Mouse (Mus musculus): ENCODE data around the gene Hsdl2.

The Hsdl2 gene

GRCm38 (mm10) chr4:59625998-59626910, 44.9 kb downstream of the Hsdl2 start, which contains the start of gene E130308A19Rik:
E130308A19Rik (plus strand) TSS chr4:59626211.
- peak; percentile 79 for DNase-seq (ENCODE audit: low spot score)

DNA sequence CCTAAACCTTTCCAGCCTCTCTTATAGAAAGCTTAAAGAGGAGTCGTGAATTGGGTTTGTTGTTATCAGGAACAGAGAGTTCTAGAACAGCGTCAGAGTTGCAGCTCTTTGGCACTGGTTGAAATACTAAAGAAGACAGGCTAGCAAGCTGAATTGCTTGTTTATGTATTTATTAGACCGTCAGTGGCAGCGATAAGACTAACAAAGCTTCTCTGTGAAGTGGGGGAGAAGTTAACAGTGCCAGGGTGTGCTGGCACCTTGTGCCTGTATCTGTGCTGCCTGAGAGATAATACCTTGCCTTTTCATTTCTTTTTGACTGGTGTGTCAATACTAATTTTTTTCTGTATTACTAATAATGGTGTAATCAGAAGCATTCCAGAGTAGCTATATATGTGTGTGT, 46.9 kb downstream of the Hsdl2 start:
- DNase-seq (ENCODE audit: low spot score), result no peak

GRCm38 (mm10) chr4:59629076-59629874, 47.9 kb downstream of the Hsdl2 start:
- DNase-seq (ENCODE audit: low spot score), result no peak

GRCm38 (mm10) chr4:59630122-59630521, 48.8 kb downstream of the Hsdl2 start:
- DNase-seq (ENCODE audit: low spot score), result no peak

DNA sequence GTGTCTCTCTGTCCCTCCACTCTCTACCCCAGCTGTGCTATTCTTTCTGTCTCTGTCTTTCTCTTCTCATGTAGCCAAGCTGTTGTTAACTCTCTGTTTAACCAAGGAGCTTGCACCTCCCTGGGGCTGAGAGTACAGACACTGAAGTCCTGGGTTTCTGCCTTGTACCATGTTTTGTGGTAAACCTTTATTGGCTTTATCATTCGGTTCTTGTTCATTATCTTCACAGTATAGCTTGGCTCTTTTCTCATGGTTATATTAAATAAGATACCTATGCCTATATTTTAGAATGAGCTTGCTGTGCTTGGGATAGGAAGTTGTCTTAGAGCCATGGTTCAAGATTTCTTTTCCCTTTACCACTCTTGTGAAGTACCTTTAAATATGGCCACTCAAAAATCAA, 53.2 kb downstream of the Hsdl2 start:
- DNase-seq (ENCODE audit: low spot score), result no peak

DNA sequence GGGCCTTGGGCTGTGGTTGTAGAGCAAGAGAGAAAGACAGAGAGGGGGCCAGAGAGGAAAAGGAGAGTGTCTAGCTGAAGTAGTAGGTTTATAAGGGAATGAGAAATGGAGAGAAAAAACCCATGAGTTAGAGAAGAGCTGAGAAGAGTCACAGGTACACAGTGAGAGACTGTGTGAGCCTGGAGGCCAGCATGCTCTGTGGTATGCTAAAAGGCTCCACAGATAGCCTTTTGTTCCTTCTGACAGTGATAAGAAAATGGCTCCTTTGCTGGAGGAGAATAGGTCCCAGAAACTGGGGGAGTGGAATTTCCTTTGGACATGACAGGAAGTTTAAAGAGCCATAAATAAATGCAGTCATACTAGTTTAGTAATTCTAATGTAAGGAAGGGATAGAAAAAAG, 57.8 kb downstream of the Hsdl2 start:
- DNase-seq (ENCODE audit: low spot score), result no peak

DNA sequence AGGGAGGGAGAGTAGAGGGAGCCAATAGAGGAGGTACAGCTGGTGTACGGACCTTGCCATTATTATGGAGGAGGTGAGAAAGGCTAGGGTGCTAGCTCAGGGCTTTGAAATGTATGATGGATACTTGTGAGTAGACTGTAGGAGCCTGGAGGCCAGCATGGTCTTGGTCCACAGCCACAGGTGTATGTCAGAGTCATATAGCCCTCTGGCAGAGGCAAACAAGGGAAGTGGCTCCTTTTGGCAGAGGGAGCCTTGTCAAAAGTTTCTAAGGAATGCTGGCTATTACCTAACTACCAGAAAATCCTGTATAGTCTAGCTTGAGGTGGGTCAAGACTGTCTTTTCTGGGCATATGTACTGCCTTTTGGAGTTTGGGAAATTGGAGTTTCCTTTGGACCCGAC, 59.4 kb downstream of the Hsdl2 start:
- DNase-seq (ENCODE audit: low spot score), result no peak

DNA sequence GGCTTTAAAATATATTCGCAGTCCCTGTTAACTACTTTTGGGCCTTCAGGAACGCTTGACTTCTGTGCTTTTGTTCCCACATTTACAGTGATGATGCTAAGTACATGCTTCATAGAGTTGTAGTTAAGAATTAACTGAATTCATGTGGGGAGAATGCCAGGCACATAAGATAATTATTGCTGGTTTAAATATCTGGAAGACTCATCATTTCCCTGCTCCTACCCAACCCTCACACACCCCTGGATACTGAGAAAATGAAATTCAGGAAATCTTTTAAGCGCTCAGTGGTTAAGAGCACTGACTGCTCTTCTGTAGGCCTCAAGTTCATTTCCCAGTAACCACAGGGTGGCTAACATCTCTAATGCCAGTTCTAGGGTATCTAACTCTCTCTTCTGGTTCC, 60.7 kb downstream of the Hsdl2 start:
- DNase-seq (ENCODE audit: low spot score), result no peak

- no peak for DNase-seq (ENCODE audit: low spot score)
Observed at GRCm38 (mm10) chr4:59642657-59643056, 61.3 kb downstream of the Hsdl2 start.

DNA sequence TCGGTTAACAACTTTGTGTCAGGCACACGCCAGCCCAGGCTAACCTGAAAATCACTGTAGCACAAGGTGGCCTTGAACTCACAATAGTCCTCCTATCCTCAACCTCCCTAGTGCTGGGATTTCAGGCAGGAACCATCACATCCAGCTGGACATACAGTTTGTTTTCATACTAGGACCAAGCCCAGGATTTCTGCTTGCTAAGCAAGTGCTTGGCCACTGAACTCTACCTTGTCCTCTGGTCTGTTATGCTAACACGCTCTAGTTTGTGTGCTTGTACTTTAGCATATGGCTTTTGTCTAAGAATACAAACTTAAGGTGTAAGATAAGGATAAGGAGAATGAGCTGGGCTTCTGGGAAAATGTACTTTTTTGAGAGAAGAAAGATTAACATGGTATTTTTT, 63.1 kb downstream of the Hsdl2 start:
- DNase-seq (ENCODE audit: low spot score), result no peak

- DNase-seq (ENCODE audit: low spot score), result no peak
Observed at GRCm38 (mm10) chr4:59644992-59645391, 63.6 kb downstream of the Hsdl2 start.

- DNase-seq (ENCODE audit: low spot score), result no peak
Observed at GRCm38 (mm10) chr4:59645610-59646009, 64.2 kb downstream of the Hsdl2 start.

DNA sequence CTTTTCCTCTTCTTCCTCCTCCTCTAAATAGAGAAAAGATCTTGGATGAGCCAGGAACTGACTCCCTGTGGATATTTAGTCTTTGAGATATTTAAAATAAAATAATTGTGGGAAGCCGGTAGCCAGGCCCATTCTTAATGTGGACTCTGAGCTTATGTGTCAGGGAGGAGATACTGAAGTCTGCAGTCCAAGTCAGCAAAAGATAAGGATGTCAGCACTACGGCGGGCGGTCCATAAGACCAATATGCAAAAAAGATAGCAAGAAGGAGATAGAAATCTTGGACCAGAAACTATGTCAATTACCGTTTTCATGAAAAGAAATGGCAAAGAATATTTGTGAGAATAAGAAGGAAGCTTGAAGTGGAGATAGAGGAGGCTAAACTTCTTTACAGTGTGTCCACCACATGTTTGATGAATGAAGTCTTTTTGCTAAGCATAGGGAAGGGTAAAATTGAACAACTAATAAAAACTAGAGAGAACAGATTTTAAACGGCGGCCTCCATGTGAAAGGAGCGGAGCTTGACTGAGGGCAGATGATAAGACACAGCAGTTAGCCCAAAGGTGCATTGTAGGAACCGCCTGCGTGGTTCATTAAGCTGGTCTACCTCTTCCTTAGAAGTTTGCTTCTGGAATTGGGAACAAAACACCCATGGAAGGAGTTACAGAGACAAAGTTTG, 64.8 kb downstream of the Hsdl2 start:
- no peak for DNase-seq (ENCODE audit: low spot score)

GRCm38 (mm10) chr4:59649119-59649518, 67.8 kb downstream of the Hsdl2 start:
- no peak for DNase-seq (ENCODE audit: low spot score)

DNA sequence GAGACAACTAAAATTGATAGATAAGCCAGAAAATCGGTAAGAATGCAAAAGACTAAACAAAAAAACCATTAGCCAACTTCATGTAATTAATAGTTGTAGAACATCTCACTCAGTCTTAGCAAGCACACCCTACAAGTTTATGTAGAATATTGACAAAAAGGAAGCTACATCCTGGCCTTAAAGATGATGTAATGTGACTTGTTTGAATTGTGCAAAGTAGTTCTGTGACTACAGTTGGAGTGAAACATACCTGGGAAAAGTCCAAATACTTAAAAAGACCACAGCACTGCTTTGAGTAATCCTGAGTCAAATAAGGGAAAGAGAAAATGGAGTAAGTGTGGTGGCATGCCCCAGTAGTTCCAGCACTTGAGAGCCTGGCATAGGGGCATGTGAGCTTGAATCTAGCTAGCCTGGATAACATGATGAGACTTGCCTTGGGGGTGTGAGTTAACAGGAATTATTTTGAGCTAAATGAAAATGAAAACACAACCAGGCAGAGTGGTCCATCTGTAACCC, 70.9 kb downstream of the Hsdl2 start:
- DNase-seq (ENCODE audit: low spot score), result no peak

- no peak for DNase-seq (ENCODE audit: low spot score)
Observed at GRCm38 (mm10) chr4:59656061-59656642, 74.8 kb downstream of the Hsdl2 start.

DNA sequence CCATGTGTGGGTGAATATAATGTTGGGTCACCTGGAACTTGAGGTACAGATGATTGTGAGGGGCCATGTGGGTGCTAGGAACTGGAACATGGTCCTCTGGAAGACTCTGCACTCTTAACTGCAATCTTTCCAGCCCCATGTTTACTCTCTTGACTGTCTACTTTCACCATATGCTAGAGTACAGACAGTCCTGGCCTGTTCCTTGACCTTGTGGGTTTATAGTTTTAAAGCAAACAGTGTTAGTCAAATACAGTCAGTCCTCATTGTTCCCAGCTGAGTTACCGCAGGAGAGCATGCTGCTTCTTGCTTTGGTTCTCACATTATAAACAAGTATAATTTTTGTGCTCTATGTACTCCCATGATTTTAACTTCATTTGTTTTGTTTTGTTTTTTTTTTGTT, 80.8 kb downstream of the Hsdl2 start:
- DNase-seq (ENCODE audit: low spot score), result no peak

DNA sequence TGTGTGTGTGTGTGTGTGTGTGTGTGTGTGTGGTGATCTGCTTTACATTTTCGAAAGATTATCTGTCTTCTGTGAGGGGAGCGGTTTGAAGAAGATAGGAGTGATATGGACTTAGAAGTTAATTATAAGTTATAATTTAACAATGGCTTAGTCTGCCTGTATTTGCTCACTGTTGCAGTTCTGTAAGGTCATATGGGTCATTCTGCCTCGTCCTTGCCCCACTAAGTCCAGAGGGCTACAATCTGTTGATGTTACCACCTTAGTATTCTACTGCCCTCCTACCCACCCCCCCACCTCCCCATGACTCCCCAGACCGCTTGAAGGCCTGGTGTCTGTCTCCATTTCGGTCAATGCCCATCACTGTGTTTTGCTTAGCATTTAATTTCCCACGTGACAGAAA, 82.1 kb downstream of the Hsdl2 start:
- no peak for DNase-seq (ENCODE audit: low spot score)

GRCm38 (mm10) chr4:59666550-59667317, 85.4 kb downstream of the Hsdl2 start:
- no peak for DNase-seq (ENCODE audit: low spot score)

GRCm38 (mm10) chr4:59668050-59668449, 86.7 kb downstream of the Hsdl2 start:
- no peak for DNase-seq (ENCODE audit: low spot score)

Measured in MN1 (cell line).